Mouse (Mus musculus): ENCODE data around the gene Itga6. TPM values are rescaled to one million over a fixed set of nuclear protein-coding genes. Genes with fewer than 3 reads are reported as not detected.
A peak's percentile ranks its signal among the peaks of the same experiment; 100 is the strongest.

Itga6 gene
- polyA plus RNA-seq, 1 experiment from 2014 or later = 6.7 TPM

DNA sequence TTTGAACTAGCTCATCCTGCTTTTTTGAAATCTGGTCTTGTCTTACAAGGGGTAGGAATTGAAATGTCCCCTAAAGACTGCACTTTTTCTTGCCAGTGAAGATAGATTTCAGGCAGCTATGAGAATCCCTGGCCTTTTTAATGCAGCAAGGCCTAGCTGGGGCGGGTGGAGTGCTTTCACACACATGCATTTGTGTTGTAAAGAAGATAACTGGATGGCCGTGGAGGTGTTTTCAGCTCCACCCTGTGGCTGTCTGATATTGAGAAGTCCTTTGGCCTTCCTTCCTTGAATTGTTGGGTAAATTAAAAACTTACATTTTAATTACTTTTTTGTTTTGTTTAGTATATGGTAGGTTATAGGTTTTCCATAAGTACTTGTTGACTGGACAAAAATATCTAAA, 133.0 kb downstream of the Itga6 start:
- DNase-seq (no peak), ATAC-seq (ENCODE audit: low read depth) (peak; percentile 74)
- WGBS (ENCODE audit: insufficient replicate concordance) = 21% methylated on average over 2 of the region's 2 CpGs
- no peaks in the 10 kb centered on the region for H3K9me3 ChIP-seq (replicated peaks)
- no peaks in the 10 kb centered on the region for H3K27me3 ChIP-seq
- H3K4me3 ChIP-seq (replicated peaks) = no peak overlapping the region
- peak overlapping the region; percentile 85 for H3K27ac ChIP-seq
- H3K4me2 ChIP-seq = peak overlapping the region; percentile 26
- peaks cover 49% of the 10 kb centered on the region for H3K36me3 ChIP-seq
- H3K4me1 ChIP-seq (replicated peaks) = peaks cover 59% of the 10 kb centered on the region
- peak overlapping the region; percentile 22; the same call in 1 of the 2 replicates for H3K9ac ChIP-seq

DNA sequence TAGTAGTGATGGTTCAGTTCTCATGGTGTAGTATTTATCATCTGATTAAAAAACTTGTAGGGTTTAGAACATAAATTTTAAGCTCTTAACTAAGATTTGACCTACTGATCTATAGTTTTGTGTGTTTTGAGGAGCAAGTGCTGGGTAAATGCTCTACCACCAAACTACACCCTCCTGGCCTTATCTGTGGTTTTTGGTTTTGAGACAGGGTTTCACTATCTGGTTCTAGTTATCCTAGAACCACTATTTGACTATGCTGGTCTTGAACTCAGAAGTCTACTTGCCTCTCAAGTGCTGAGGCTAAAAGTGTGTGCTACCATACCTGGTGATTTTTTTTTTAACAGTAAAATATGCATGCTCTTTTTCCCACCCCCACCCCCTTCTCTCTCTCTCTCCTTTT, 133.5 kb downstream of the Itga6 start:
- Histone ChIP-seq H3K27ac (peak overlapping the region; percentile 74), H3K27me3 (no peaks in the 10 kb centered on the region), H3K4me1 (replicated peaks) (peaks cover 54% of the 10 kb centered on the region), H3K4me3 (replicated peaks) (no peak overlapping the region), H3K9ac (0 out of 2 replicates have a peak overlapping the region, but pooled peaks have one; percentile 23), H3K36me3 (peaks cover 54% of the 10 kb centered on the region), H3K4me2 (0 out of 2 replicates have a peak overlapping the region, but pooled peaks have one; percentile 8), H3K9me3 (replicated peaks) (no peaks in the 10 kb centered on the region)
- no peak for DNase-seq
- peak; percentile 66; the same call in 1 of the 2 replicates for ATAC-seq (ENCODE audit: low read depth)

DNA sequence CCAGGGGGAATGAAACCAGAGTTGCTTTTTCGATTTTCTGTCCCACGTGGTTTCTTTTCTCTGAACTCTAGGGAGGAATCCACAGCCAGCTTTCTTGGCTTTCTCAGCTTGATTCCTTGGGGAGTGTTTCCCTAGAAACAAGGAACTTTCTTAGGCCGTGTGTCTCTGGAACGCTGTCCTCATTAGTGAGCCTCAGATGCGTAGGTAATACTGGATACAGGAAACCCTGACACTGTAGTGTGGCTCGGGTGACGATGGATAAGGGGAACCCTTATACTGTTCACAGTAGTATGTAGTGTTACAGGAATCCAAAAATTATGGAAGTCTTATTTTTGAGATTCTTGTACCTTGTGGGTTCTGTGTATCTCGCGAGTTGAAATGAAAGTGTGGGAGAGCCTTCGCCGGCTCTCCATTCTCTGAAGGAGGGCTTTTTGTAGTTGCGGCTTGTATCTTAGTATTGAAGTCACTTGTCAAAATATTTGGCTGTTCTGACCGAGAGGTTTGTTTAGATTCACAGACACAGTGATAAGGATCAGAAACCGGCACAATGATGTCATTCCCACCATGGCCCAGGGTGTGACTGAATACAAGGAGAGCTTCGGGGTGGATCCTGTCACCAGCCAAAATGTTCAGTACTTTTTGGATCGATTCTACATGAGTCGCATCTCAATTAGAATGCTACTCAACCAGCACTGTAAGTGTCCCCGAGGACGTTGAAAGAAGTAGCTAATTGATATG, 137.7 kb downstream of the Itga6 start:
- Histone ChIP-seq H3K4me3 (replicated peaks) (no peak overlapping the region), H3K27me3 (no peaks in the 10 kb centered on the region), H3K4me2 (no peak overlapping the region), H3K9ac (no peak overlapping the region), H3K9me3 (replicated peaks) (no peaks in the 10 kb centered on the region), H3K27ac (no peak overlapping the region), H3K36me3 (peaks cover 76% of the 10 kb centered on the region), H3K4me1 (replicated peaks) (peaks cover 14% of the 10 kb centered on the region)
- DNase-seq (no peak), ATAC-seq (ENCODE audit: low read depth) (no peak)
- WGBS (ENCODE audit: insufficient replicate concordance) = 81% methylated on average over 19 of the region's 19 CpGs

DNA sequence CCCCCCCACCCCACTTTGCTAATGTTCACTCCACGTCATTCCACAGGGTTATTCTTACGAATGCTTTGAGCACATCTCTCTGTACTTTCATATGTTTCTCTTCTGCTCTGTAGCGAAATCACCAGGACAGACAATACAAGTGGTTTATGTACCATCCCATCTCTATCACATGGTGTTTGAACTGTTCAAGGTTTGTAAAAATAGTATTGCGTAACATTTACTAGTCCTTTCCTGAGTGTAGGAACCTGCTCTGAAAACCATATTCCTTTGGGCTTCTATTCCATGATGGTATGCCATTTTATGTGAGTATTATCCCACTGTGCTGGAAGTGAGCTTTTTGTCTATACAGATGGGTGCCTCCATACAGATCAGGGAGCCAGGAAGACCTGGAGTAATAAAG, 141.9 kb downstream of the Itga6 start:
- no peak for DNase-seq
- Histone ChIP-seq H3K9ac (no peak overlapping the region), H3K27me3 (no peaks in the 10 kb centered on the region), H3K4me2 (no peak overlapping the region), H3K36me3 (peaks cover 85% of the 10 kb centered on the region), H3K4me3 (replicated peaks) (no peak overlapping the region), H3K9me3 (replicated peaks) (no peaks in the 10 kb centered on the region), H3K27ac (no peak overlapping the region), H3K4me1 (replicated peaks) (peaks cover 4% of the 10 kb centered on the region; the same call in 1 of the 2 replicates)
- WGBS (ENCODE audit: insufficient replicate concordance) = 85% methylated on average over 4 of the region's 4 CpGs
- ATAC-seq (ENCODE audit: low read depth) = no peak

DNA sequence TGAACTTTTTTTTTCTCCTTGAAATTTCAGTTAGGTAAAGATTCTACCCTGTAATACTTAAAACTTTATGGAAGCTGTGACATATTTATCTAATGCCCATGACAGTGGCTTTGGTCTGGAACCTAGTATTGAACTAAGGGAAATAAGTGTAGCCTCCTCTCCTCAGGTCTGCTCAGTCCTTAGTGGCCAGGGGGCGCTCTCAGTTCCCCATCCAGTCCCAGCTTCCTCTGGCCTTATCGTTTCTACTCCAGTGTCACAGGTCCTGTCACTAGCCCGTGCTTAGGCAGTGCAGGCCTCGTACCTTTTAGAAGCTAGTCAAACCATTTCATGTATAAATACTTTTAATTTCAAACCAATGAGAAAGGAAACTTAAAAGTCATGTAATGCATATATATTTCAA, 143.0 kb downstream of the Itga6 start:
- DNase-seq (no peak), ATAC-seq (ENCODE audit: low read depth) (no peak)
- H3K27ac ChIP-seq = no peak overlapping the region
- no peak overlapping the region for H3K9ac ChIP-seq
- H3K36me3 ChIP-seq = peaks cover 85% of the 10 kb centered on the region
- H3K9me3 ChIP-seq (replicated peaks) = no peaks in the 10 kb centered on the region
- H3K4me3 ChIP-seq (replicated peaks) = no peak overlapping the region
- H3K4me1 ChIP-seq (replicated peaks) = peaks cover 4% of the 10 kb centered on the region; the same call in 1 of the 2 replicates
- H3K27me3 ChIP-seq = no peaks in the 10 kb centered on the region
- WGBS (ENCODE audit: insufficient replicate concordance) = 57% methylated on average over 4 of the region's 4 CpGs
- H3K4me2 ChIP-seq = no peak overlapping the region

DNA sequence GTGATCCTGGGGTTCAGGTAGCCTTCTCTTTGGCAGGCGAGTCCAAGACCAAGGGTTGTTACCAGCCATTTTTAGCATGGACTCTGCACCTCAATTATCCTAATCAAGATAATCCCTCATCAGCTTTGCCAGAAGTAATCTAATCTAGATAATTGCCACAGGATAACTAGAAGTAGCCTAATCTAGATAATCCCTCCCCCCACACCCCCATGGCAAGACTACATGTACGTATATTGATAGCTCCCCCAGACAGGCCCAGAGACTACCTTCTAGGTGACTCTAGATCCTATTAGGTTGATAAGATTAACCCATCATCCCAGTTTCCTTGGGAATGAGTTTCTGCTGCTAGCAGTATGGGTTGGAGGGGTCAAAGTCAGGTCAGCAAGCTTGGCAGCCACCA, 146.1 kb downstream of the Itga6 start:
- no peak for ATAC-seq (ENCODE audit: low read depth)
- H3K4me1 ChIP-seq (replicated peaks) = peaks cover 4% of the 10 kb centered on the region; the same call in 1 of the 2 replicates
- no peaks in the 10 kb centered on the region for H3K27me3 ChIP-seq
- no peak for DNase-seq
- WGBS (ENCODE audit: insufficient replicate concordance) = 75% methylated on average over 2 of the region's 2 CpGs
- peaks cover 83% of the 10 kb centered on the region for H3K36me3 ChIP-seq
- H3K4me2 ChIP-seq = no peak overlapping the region
- H3K4me3 ChIP-seq (replicated peaks) = no peak overlapping the region
- H3K27ac ChIP-seq = no peak overlapping the region
- no peak overlapping the region for H3K9ac ChIP-seq
- no peaks in the 10 kb centered on the region for H3K9me3 ChIP-seq (replicated peaks)

DNA sequence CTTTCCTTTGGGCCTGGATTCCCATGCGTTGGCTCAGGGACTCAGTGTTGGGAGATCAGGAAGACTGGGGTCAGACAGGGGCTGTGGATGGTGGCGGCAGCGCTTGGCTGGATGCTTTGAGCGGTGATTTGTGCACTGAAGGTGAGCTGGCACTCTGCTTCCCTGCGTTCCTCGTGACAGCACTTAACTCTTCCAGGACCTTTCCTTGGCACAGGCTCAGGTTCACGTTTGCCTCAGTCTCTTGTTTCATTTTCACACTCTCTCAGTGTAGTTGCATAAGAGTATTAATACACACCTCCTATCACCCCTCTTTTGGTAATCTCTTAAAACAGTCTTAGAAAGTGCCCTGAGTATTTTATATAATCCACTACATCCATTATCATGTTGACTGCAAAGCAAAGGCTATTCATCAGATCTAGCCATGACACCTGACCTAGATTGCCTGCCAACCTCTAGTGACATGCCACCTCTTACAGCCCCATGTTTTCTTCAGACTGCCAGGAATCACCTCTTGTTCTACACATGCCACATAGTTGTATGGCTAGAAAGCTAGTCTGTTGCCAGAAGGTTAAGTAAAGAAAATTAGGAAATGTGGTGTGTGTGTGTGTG, 147.4 kb downstream of the Itga6 start:
- Histone ChIP-seq H3K9ac (no peak overlapping the region), H3K27ac (no peak overlapping the region), H3K27me3 (no peaks in the 10 kb centered on the region), H3K4me1 (replicated peaks) (peaks cover 4% of the 10 kb centered on the region; the same call in 1 of the 2 replicates), H3K4me3 (replicated peaks) (no peak overlapping the region), H3K9me3 (replicated peaks) (no peaks in the 10 kb centered on the region), H3K4me2 (no peak overlapping the region), H3K36me3 (peaks cover 85% of the 10 kb centered on the region)
- 93% methylated on average over 7 of the region's 7 CpGs for WGBS (ENCODE audit: insufficient replicate concordance)
- ATAC-seq (ENCODE audit: low read depth) (no peak), DNase-seq (no peak)

DNA sequence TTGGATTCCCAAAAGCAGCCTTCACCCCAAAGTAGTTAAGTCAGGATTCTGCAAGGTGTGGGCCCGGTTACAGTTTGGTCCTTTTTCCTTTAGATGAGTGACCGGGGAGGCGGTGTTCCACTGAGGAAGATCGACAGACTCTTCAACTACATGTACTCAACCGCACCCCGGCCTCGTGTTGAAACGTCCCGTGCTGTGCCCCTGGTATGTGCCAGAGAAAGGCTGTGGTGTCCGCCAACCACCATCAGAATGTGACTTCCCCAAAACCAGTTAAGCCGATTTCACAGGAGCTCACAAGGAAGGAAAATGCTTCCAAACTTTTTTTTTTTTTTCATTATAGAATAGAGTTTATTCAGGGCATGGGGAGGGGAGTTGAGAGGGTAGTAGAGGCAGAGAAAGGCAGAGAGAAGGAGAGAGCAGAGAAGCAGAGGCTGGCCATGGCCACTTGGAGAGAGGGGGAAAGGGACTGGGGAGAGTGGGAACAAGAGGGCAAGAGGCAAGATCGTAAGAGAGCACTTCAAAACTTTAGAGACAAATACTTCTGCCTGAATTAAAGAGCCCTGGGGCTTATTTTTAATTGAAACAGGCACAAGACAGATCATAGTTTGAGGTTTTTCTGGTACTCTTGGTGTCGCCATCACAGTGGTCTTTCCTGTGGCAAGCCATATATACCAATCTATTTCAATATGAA, 150.3 kb downstream of the Itga6 start:
- H3K9me3 ChIP-seq (replicated peaks) = no peaks in the 10 kb centered on the region
- no peak overlapping the region for H3K27ac ChIP-seq
- WGBS (ENCODE audit: insufficient replicate concordance) = 85% methylated on average over 13 of the region's 13 CpGs
- H3K36me3 ChIP-seq = peaks cover 80% of the 10 kb centered on the region
- no peak for DNase-seq
- H3K4me2 ChIP-seq = no peak overlapping the region
- H3K4me3 ChIP-seq (replicated peaks) = no peak overlapping the region
- ATAC-seq (ENCODE audit: low read depth) = no peak
- no peaks in the 10 kb centered on the region for H3K4me1 ChIP-seq (replicated peaks)
- H3K9ac ChIP-seq = no peak overlapping the region
- H3K27me3 ChIP-seq = no peaks in the 10 kb centered on the region

DNA sequence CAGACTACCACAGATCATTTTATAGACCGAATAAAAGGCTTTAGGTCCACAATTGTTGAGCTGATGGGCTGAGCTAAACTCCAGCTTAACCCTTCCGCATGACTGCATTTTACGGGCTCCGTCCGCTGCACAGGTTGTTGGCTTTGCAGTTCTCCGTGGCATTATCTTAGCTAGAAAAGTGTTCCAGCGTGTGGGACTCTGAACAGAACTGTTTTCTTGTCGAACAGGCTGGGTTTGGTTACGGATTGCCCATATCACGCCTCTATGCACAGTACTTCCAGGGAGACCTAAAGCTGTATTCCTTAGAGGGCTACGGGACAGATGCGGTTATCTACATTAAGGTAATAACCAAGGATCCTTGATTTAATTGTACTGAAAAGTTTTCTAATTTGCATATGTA, 152.0 kb downstream of the Itga6 start:
- no peak overlapping the region for H3K9ac ChIP-seq
- no peaks in the 10 kb centered on the region for H3K4me1 ChIP-seq (replicated peaks)
- DNase-seq (no peak), ATAC-seq (ENCODE audit: low read depth) (no peak)
- peaks cover 74% of the 10 kb centered on the region for H3K36me3 ChIP-seq
- no peaks in the 10 kb centered on the region for H3K9me3 ChIP-seq (replicated peaks)
- H3K27me3 ChIP-seq = no peaks in the 10 kb centered on the region
- H3K4me3 ChIP-seq (replicated peaks) = no peak overlapping the region
- 88% methylated on average over 12 of the region's 12 CpGs for WGBS (ENCODE audit: insufficient replicate concordance)
- H3K4me2 ChIP-seq = no peak overlapping the region
- no peak overlapping the region for H3K27ac ChIP-seq

DNA sequence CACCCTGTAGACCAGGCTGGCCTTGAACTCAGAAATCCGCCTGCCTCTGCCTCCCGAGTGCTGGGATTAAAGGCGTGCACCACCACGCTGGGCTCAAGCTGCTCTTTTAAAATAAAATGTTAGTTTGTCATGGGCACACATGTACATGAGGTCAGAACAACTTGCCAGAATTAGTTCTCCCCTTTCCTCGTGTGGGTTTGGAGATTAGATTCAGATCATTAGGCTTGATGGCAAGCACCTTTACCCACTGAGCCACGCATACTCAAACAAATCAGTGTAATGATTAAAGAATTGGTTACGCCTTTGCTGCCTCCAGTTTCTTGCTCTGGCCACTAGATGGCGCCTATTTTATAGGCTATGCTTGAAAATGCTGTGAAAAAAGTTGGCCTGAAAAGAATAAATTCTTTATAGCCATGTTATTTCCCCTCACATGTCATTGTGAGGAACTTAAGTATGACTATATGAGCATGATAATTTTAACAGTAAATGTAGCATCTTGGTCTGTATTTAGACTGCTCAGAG, 153.0 kb downstream of the Itga6 start:
- DNase-seq = no peak
- Histone ChIP-seq H3K4me2 (no peak overlapping the region), H3K4me1 (replicated peaks) (no peaks in the 10 kb centered on the region), H3K9me3 (replicated peaks) (no peaks in the 10 kb centered on the region), H3K9ac (no peak overlapping the region), H3K4me3 (replicated peaks) (no peak overlapping the region), H3K27ac (no peak overlapping the region), H3K27me3 (no peaks in the 10 kb centered on the region), H3K36me3 (peaks cover 65% of the 10 kb centered on the region)
- 54% methylated on average over 8 of the region's 8 CpGs for WGBS (ENCODE audit: insufficient replicate concordance)
- ATAC-seq (ENCODE audit: low read depth) = no peak

DNA sequence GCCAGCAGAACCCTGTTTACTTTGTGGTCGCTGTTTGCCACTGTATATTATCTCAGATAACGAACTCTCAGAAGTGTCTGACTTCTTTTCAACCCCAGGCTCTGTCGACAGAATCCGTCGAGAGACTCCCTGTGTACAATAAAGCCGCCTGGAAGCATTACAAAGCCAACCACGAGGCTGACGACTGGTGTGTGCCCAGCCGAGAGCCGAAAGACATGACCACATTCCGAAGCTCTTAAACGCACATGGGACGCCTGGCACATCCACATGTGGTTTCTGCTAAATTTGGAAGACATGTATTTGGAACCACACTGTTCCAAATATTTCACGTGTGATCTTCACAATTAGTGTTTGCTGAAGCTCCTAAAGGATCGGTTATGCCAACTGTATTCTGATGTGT, 154.5 kb downstream of the Itga6 start:
- WGBS (ENCODE audit: insufficient replicate concordance) = 84% methylated on average over 15 of the region's 15 CpGs
- DNase-seq (no peak), ATAC-seq (ENCODE audit: low read depth) (no peak)
- Histone ChIP-seq H3K4me2 (no peak overlapping the region), H3K36me3 (peaks cover 53% of the 10 kb centered on the region), H3K27ac (no peak overlapping the region), H3K9me3 (replicated peaks) (no peaks in the 10 kb centered on the region), H3K9ac (no peak overlapping the region), H3K27me3 (no peaks in the 10 kb centered on the region), H3K4me1 (replicated peaks) (no peaks in the 10 kb centered on the region), H3K4me3 (replicated peaks) (no peak overlapping the region)

Measured in liver, embryonic 13.5 days (tissue).